Mouse (Mus musculus) spleen, adult 2 months (tissue): Measurements from ENCODE around the gene Spata17.

ENCODE experiments used
- CTCF ChIP-seq: fragments of 200-500 bp; IDR thresholded peaks from 2 replicates; pipeline ENCODE4 v1.5.1; 2011; ENCODE audit warnings: mild to moderate bottlenecking, inconsistent platforms; ENCODE audit not compliant: insufficient read depth, insufficient read length, insufficient replicate concordance; ENCODE audit errors: extremely low read depth
- POLR2A ChIP-seq: fragments of 200-500 bp; IDR thresholded peaks from 2 replicates; pipeline ENCODE4 v1.6.1; 2011; ENCODE audit warnings: low read depth, low read length, inconsistent platforms

DNA sequence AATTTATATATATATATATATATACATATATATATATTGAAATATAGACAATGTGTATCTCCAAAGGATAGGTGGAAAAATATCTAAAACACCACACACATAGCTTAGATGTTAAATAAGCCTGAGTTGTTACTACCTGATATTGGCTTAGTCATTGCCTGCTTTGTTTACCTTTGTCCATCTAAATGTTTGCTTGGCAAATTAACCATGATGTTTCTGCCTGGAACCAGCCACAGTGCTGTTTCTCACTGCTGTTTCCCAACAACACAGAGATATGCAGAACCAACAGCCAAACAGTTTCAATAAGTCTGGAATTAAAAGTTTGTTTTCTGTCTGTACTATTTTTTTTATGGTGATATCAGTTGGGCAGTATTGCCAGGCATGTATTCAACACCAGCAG, 59.6 kb downstream of the Spata17 start:
- TF ChIP-seq CTCF = no peak
- no peak for TF ChIP-seq POLR2A
